In the genomic region with DNA sequence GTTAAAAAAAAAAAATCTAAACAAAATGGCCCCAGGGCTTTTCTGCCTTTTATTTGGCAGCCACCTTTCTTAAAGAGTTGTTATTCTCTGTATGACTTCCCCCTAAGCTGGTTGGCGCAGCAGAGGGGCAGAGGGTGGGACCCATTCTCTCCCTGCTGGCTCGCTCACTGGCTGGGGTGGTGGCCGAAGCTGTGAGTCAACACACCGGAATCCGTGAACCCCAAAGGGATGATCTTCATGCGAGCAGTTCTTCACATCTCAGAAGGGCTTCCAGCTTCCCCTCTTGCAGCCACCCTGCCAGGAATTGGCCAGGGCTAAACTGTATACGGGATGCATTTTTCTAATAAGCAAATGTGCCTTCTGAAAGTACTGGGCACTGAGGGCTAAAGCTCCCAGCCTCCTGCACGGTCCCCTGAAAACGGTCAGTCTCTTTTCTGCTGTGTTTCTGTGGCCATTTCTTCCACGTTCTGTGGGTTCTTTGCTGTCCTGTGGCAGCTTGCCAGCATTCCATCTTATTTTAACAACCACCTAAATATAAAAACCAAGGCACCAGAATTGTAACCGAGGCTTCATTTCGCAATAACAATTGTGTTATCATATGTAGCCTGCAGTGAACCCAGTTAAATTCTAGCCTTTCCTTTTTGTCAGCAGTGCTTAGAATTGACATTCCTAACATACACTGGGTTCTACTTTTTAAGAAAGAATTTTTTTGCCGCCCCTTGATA, we compare ENCODE assay signal across 14 mouse cellular contexts. TPM values are rescaled to one million over a fixed set of nuclear protein-coding genes. Genes with fewer than 3 reads are reported as not detected.
DNase-seq lines count a peak whose midpoint lies in the region; ATAC-seq lines count a peak whose summit lies in the region.
"Had no signal": no experiment of that assay in that cellular context is flagged by ENCODE, and none has a peak within 500 bp of the region (broad histone marks: within the 10 kb centered on the region; RNA-seq: fewer than 3 reads in every experiment).

No protein-coding gene starts in this region.

- no peak overlapping the region for H3K27ac ChIP-seq in embryonic facial prominence, embryonic 15.5 days (replicated peaks)
- H3K27ac ChIP-seq in kidney, embryonic 15.5 days: no peak overlapping the region
- H3K27ac ChIP-seq: macrophage had no signal

- peak; percentile 91 for DNase-seq in heart, adult 11 months
- no peak for DNase-seq in heart, postnatal 25 days (ENCODE audit: low spot score)
- DNase-seq in 416B (ENCODE audit: low read depth): peak; percentile 64
- DNase-seq in heart, postnatal 10 days: peak; percentile 60 to 69
- DNase-seq in layer of hippocampus, postnatal 10 days (ENCODE audit: low spot score in 2 of 2): no peak
- DNase-seq: adrenal gland, adult 8-10 months; cerebellum, adult 11 months; kidney, adult 8-10 months; right cerebral cortex, postnatal 25 days; thymus, adult 2 months had no signal

- no peak overlapping the region for H3K9ac ChIP-seq in embryonic facial prominence, embryonic 15.5 days
- no peak overlapping the region for H3K9ac ChIP-seq in kidney, embryonic 15.5 days

- H3K9me3 ChIP-seq in embryonic facial prominence, embryonic 15.5 days (replicated peaks): no peaks in the 10 kb centered on the region
- no peaks in the 10 kb centered on the region for H3K9me3 ChIP-seq in kidney, embryonic 15.5 days (replicated peaks)

- H3K36me3 ChIP-seq in embryonic facial prominence, embryonic 15.5 days: no peaks in the 10 kb centered on the region
- H3K36me3 ChIP-seq in kidney, embryonic 15.5 days: no peaks in the 10 kb centered on the region

- 40% methylated on average over 13 of the region's 13 CpGs for WGBS in embryonic facial prominence, embryonic 15.5 days
- 61% methylated on average over 13 of the region's 13 CpGs for WGBS in kidney, embryonic 15.5 days

- peaks cover 29% of the 10 kb centered on the region for H3K4me1 ChIP-seq in embryonic facial prominence, embryonic 15.5 days
- H3K4me1 ChIP-seq in kidney, embryonic 15.5 days: peaks cover 24% of the 10 kb centered on the region

- H3K27me3 ChIP-seq in embryonic facial prominence, embryonic 15.5 days: no peaks in the 10 kb centered on the region
- H3K27me3 ChIP-seq in kidney, embryonic 15.5 days: no peaks in the 10 kb centered on the region

- no peak for ATAC-seq in embryonic facial prominence, embryonic 15.5 days (ENCODE audit: insufficient number of reproducible peaks, low FRiP score, low TSS enrichment, low read depth)
- ATAC-seq in kidney, embryonic 15.5 days (replicated peaks; ENCODE audit: low FRiP score): no peak
- no peak for ATAC-seq in erythroid progenitor cell, adult 5-6 weeks (replicated peaks; ENCODE audit: low FRiP score, poor library complexity, severe bottlenecking)

- H3K4me2 ChIP-seq in embryonic facial prominence, embryonic 15.5 days (replicated peaks): 0 out of 2 replicates have a peak overlapping the region, but pooled peaks have one; percentile 15
- no peak overlapping the region for H3K4me2 ChIP-seq in kidney, embryonic 15.5 days

- H3K4me3 ChIP-seq in embryonic facial prominence, embryonic 15.5 days (replicated peaks): no peak overlapping the region
- H3K4me3 ChIP-seq in kidney, embryonic 15.5 days (replicated peaks): no peak overlapping the region

- intact Hi-C loops in heart, postnatal 25 days (cut with DNase I): no loop called here
- intact Hi-C loops in heart, postnatal 10 days (cut with DNase I): no loop called here

RNA-seq across cellular contexts. Expression of gene Lhfp, which starts 22.3 kb away (rescaled TPM):
- total RNA-seq in heart, postnatal 25 days (2021): 10 to 100 TPM; 53.2 to 55.7 TPM
- polyA plus RNA-seq in embryonic facial prominence, embryonic 15.5 days (2015; fragmentation: Nextera tagmentation; extraction: Ambion mirVana): 72.3 and 77.4 TPM in 2 replicates
- 10 to 100 TPM; 80.2 to 85.2 TPM for total RNA-seq in heart, postnatal 10 days (2021)
- 108 and 113 TPM in 2 replicates for polyA plus RNA-seq in kidney, embryonic 15.5 days (2015; fragmentation: Nextera tagmentation; extraction: Ambion mirVana)
- total RNA-seq in erythroid progenitor cell, adult 5-6 weeks (2015; ENCODE audit: low replicate concordance): 1.1 TPM in 1 of 2 replicates, not detected in the other
- total RNA-seq in erythroid progenitor cell, adult 5-6 weeks (2017; ENCODE audit: low replicate concordance): 1.4 TPM in 1 of 2 replicates, not detected in the other
- 10 to 100 TPM; 21.4 to 23.8 TPM for total RNA-seq in layer of hippocampus, postnatal 10 days (2021)

RNA-seq across cellular contexts. Expression of gene Cog6, which starts 46.5 kb away (rescaled TPM):
- 10 to 100 TPM; 54.5 to 56.3 TPM for total RNA-seq in heart, postnatal 25 days (2021)
- polyA plus RNA-seq in embryonic facial prominence, embryonic 15.5 days (2015; fragmentation: Nextera tagmentation; extraction: Ambion mirVana): 43.8 and 44.5 TPM in 2 replicates
- total RNA-seq in heart, postnatal 10 days (2021): 10 to 100 TPM; 52.4 to 54.1 TPM
- 47.0 and 48.3 TPM in 2 replicates for polyA plus RNA-seq in kidney, embryonic 15.5 days (2015; fragmentation: Nextera tagmentation; extraction: Ambion mirVana)
- 5.4 and 20.2 TPM in 2 replicates for total RNA-seq in erythroid progenitor cell, adult 5-6 weeks (2015; ENCODE audit: low replicate concordance)
- 4.0 and 10.7 TPM in 2 replicates for total RNA-seq in erythroid progenitor cell, adult 5-6 weeks (2017; ENCODE audit: low replicate concordance)
- total RNA-seq in layer of hippocampus, postnatal 10 days (2021): 10 to 100 TPM; 31.2 to 31.4 TPM

Comparison
In these comparisons a context has a peak if more than half of its experiments do, and no peak if none do; other contexts are left out.
1. DNase-seq: peak in heart, adult 11 months (single experiment), 416B (single experiment) and heart, postnatal 10 days (2 of 2); none in heart, postnatal 25 days (single experiment) and layer of hippocampus, postnatal 10 days (0 of 2).
2. RNA of gene Lhfp, which starts 22.3 kb away (total RNA-seq): 80.2 to 85.2 TPM in heart, postnatal 10 days, 53.2 to 55.7 TPM in heart, postnatal 25 days and 21.4 to 23.8 TPM in layer of hippocampus, postnatal 10 days; 1.1 to 1.4 TPM in erythroid progenitor cell, adult 5-6 weeks; every median in the first group is over 4 times any median in the second.